Mouse (Mus musculus) midbrain, embryonic 13.5 days (tissue): ENCODE results near the gene C1qtnf3. TPM values are rescaled to one million over a fixed set of nuclear protein-coding genes. Genes with fewer than 3 reads are reported as not detected.
"Not testable (repeated sequence)": the region's sequence is repeated elsewhere in the genome, so short reads cannot be mapped to it uniquely, and the experiment has no call there.

Experiments used
- ATAC-seq: fragments of 200-750 bp; cut with Nextera tagmentation; 2 replicates; pipeline ENCODE4 v1.8.0; 2017; ENCODE audit warnings: mild to moderate bottlenecking, moderate TSS enrichment, moderate library complexity
- H3K27ac ChIP-seq: fragments of 300-500 bp; sonication (generic); 2 replicates; pipeline ENCODE4 v1.5.1; 2015; ENCODE audit warnings: inconsistent platforms, mild to moderate bottlenecking, moderate library complexity
- H3K27me3 ChIP-seq: fragments of 300-500 bp; sonication (generic); 2 replicates; pipeline ENCODE4 v1.6.1; 2015; ENCODE audit warnings: mild to moderate bottlenecking, inconsistent platforms
- H3K36me3 ChIP-seq: fragments of 300-500 bp; sonication (generic); 2 replicates; pipeline ENCODE4 v1.6.1; 2015; ENCODE audit warnings: mild to moderate bottlenecking, inconsistent platforms
- H3K4me1 ChIP-seq: fragments of 300-500 bp; sonication (generic); replicated peaks from 2 replicates; pipeline ENCODE4 v1.6.1; 2015; ENCODE audit warnings: inconsistent platforms
- H3K4me2 ChIP-seq: fragments of 300-500 bp; sonication (generic); replicated peaks from 2 replicates; pipeline ENCODE4 v1.6.1; 2015; ENCODE audit warnings: moderate library complexity, mild to moderate bottlenecking, inconsistent platforms
- H3K4me3 ChIP-seq: fragments of 300-500 bp; sonication (generic); replicated peaks from 2 replicates; pipeline ENCODE4 v1.5.1; 2015; ENCODE audit warnings: mild to moderate bottlenecking, inconsistent platforms
- H3K9ac ChIP-seq: fragments of 300-500 bp; sonication (generic); replicated peaks from 2 replicates; pipeline ENCODE4 v1.6.1; 2015; ENCODE audit warnings: mild to moderate bottlenecking, inconsistent platforms
- H3K9me3 ChIP-seq: fragments of 300-500 bp; sonication (generic); 2 replicates; pipeline ENCODE4 v1.6.1; 2016; ENCODE audit warnings: mild to moderate bottlenecking, inconsistent platforms
- WGBS: fragments of 180-500 bp; shearing (Covaris S2); methylation state at CpG from one replicate; pipeline ENCODE4 v1.1.7; 2015; 5-methylcytosine and 5-hydroxymethylcytosine counted together
- polyA plus RNA-seq: library from polyadenylated mRNA; unstranded; fragments of >200 nt; fragmentation: Nextera tagmentation; extraction: Ambion mirVana; gene quantifications from 2 replicates; pipeline ENCODE4 v1.2.1, GENCODE M21; 2015

The C1qtnf3 gene
- polyA plus RNA-seq, 1 experiment from 2014 or later = 0.52 TPM

GRCm38 (mm10) chr15:10969439-10969838, 17.3 kb downstream of the C1qtnf3 start:
- WGBS = 84% methylated on average over 3 of the region's 3 CpGs
- H3K4me1 ChIP-seq = no peaks in the 10 kb centered on the region
- no peak overlapping the region for H3K9ac ChIP-seq
- H3K36me3 ChIP-seq = no peaks in the 10 kb centered on the region
- H3K27ac ChIP-seq = no peak overlapping the region
- no peaks in the 10 kb centered on the region for H3K9me3 ChIP-seq
- no peaks in the 10 kb centered on the region for H3K27me3 ChIP-seq
- ATAC-seq = no peak
- H3K4me2 ChIP-seq = no peak overlapping the region
- H3K4me3 ChIP-seq = no peak overlapping the region

- Histone ChIP-seq H3K4me2 (no peak overlapping the region), H3K9ac (no peak overlapping the region), H3K9me3 (no peaks in the 10 kb centered on the region), H3K27ac (no peak overlapping the region), H3K27me3 (no peaks in the 10 kb centered on the region), H3K4me3 (no peak overlapping the region), H3K4me1 (no peaks in the 10 kb centered on the region), H3K36me3 (no peaks in the 10 kb centered on the region)
- WGBS = 92% methylated on average over 5 of the region's 5 CpGs
- no peak for ATAC-seq
Measured at GRCm38 (mm10) chr15:10970777-10971176, 18.6 kb downstream of the C1qtnf3 start.

GRCm38 (mm10) chr15:10977151-10977550, 25.0 kb downstream of the C1qtnf3 start:
- Histone ChIP-seq H3K9me3 (no peaks in the 10 kb centered on the region), H3K4me2 (no peak overlapping the region), H3K36me3 (no peaks in the 10 kb centered on the region), H3K9ac (no peak overlapping the region), H3K4me3 (no peak overlapping the region), H3K4me1 (peaks cover 6% of the 10 kb centered on the region), H3K27ac (no peak overlapping the region), H3K27me3 (no peaks in the 10 kb centered on the region)
- no peak for ATAC-seq

- Histone ChIP-seq H3K9me3 (no peaks in the 10 kb centered on the region), H3K27me3 (no peaks in the 10 kb centered on the region), H3K4me3 (no peak overlapping the region; the same call in 1 of the 2 replicates), H3K9ac (peak overlapping the region; percentile 74; the same call in 1 of the 2 replicates), H3K4me1 (peaks cover 11% of the 10 kb centered on the region), H3K27ac (no peak overlapping the region), H3K36me3 (no peaks in the 10 kb centered on the region), H3K4me2 (peak overlapping the region; percentile 65)
- ATAC-seq = no peak
- 73% methylated on average over 2 of the region's 2 CpGs for WGBS
Measured at GRCm38 (mm10) chr15:10980712-10981111, 28.6 kb downstream of the C1qtnf3 start.

- peak; percentile 99 for ATAC-seq
Measured at GRCm38 (mm10) chr15:10981377-10982063, 29.4 kb downstream of the C1qtnf3 start, which contains the start of gene Amacr. TSS of gene Amacr (plus strand) at chr15:10981756.

GRCm38 (mm10) chr15:10982064-10982435, 29.9 kb downstream of the C1qtnf3 start:
- H3K4me3 ChIP-seq = peak overlapping the region; percentile 61
- H3K9ac ChIP-seq = peak overlapping the region; percentile 74
- WGBS = 9% methylated on average over 6 of the region's 6 CpGs
- peaks cover 11% of the 10 kb centered on the region for H3K4me1 ChIP-seq
- no peaks in the 10 kb centered on the region for H3K27me3 ChIP-seq
- no peaks in the 10 kb centered on the region for H3K9me3 ChIP-seq
- peak; percentile 51 for ATAC-seq
- peak overlapping the region; percentile 89 for H3K27ac ChIP-seq
- peak overlapping the region; percentile 65 for H3K4me2 ChIP-seq
- peaks cover 3% of the 10 kb centered on the region; the same call in 1 of the 2 replicates for H3K36me3 ChIP-seq

More at GRCm38 (mm10) chr15:10981377-10982063, 29.4 kb downstream of the C1qtnf3 start, which contains the start of gene Amacr:
- Histone ChIP-seq H3K9me3 (no peaks in the 10 kb centered on the region), H3K4me1 (peaks cover 11% of the 10 kb centered on the region), H3K4me3 (peak within 1 kb of the TSS; percentile 61), H3K9ac (peak within 1 kb of the TSS; percentile 74), H3K4me2 (peak within 1 kb of the TSS; percentile 65), H3K27ac (peak within 1 kb of the TSS; percentile 89), H3K36me3 (no peaks in the 10 kb centered on the region), H3K27me3 (no peaks in the 10 kb centered on the region)
- WGBS = under 1% methylated on average over 52 of the region's 52 CpGs

- H3K4me2 ChIP-seq = no peak overlapping the region
- no peaks in the 10 kb centered on the region for H3K9me3 ChIP-seq
- no peak overlapping the region for H3K9ac ChIP-seq
- peaks cover 4% of the 10 kb centered on the region; the same call in 1 of the 2 replicates for H3K36me3 ChIP-seq
- H3K27me3 ChIP-seq = no peaks in the 10 kb centered on the region
- H3K4me3 ChIP-seq = no peak overlapping the region
- no peak overlapping the region for H3K27ac ChIP-seq
- no peak for ATAC-seq
- WGBS = 81% methylated on average over 6 of the region's 6 CpGs
- H3K4me1 ChIP-seq = peaks cover 11% of the 10 kb centered on the region
Measured at GRCm38 (mm10) chr15:10985756-10986155, 33.6 kb downstream of the C1qtnf3 start.

- not testable (repeated sequence) for H3K4me3 ChIP-seq, H3K36me3 ChIP-seq, H3K4me2 ChIP-seq, H3K9me3 ChIP-seq, H3K27ac ChIP-seq, H3K27me3 ChIP-seq, H3K9ac ChIP-seq, ATAC-seq, H3K4me1 ChIP-seq
- 76% methylated on average over 2 of the region's 2 CpGs for WGBS
Measured at GRCm38 (mm10) chr15:10986477-10986876, 34.3 kb downstream of the C1qtnf3 start.

- Histone ChIP-seq H3K36me3 (peaks cover 10% of the 10 kb centered on the region; the same call in 1 of the 2 replicates), H3K9ac (no peak overlapping the region), H3K4me1 (no peaks in the 10 kb centered on the region), H3K4me3 (no peak overlapping the region), H3K9me3 (no peaks in the 10 kb centered on the region), H3K27me3 (no peaks in the 10 kb centered on the region), H3K4me2 (no peak overlapping the region), H3K27ac (no peak overlapping the region)
- 67% methylated on average over 2 of the region's 2 CpGs for WGBS
- ATAC-seq = no peak
Measured at GRCm38 (mm10) chr15:10990411-10990810, 38.3 kb downstream of the C1qtnf3 start.

- no peaks in the 10 kb centered on the region for H3K4me1 ChIP-seq
- H3K36me3 ChIP-seq = peaks cover 10% of the 10 kb centered on the region; the same call in 1 of the 2 replicates
- no peaks in the 10 kb centered on the region for H3K27me3 ChIP-seq
- H3K27ac ChIP-seq = no peak overlapping the region
- no peak overlapping the region for H3K9ac ChIP-seq
- no peak overlapping the region for H3K4me3 ChIP-seq
- WGBS = 97% methylated on average over 1 of the region's 1 CpGs
- no peak for ATAC-seq
- H3K9me3 ChIP-seq = no peaks in the 10 kb centered on the region
- H3K4me2 ChIP-seq = no peak overlapping the region
Measured at GRCm38 (mm10) chr15:10991566-10991965, 39.4 kb downstream of the C1qtnf3 start.

GRCm38 (mm10) chr15:10999832-11000231, 47.7 kb downstream of the C1qtnf3 start:
- ATAC-seq = peak; percentile 69
- H3K4me3 ChIP-seq = no peak overlapping the region
- WGBS = 62% methylated on average over 5 of the region's 5 CpGs
- no peaks in the 10 kb centered on the region for H3K9me3 ChIP-seq
- H3K27ac ChIP-seq = no peak overlapping the region
- H3K4me2 ChIP-seq = 0 out of 2 replicates have a peak overlapping the region, but pooled peaks have one; percentile 11
- 0 out of 2 replicates have a peak, but pooled peaks cover 4% of the 10 kb centered on the region for H3K36me3 ChIP-seq
- H3K27me3 ChIP-seq = no peaks in the 10 kb centered on the region
- no peak overlapping the region for H3K9ac ChIP-seq
- no peaks in the 10 kb centered on the region for H3K4me1 ChIP-seq

GRCm38 (mm10) chr15:11000421-11000820, 48.3 kb downstream of the C1qtnf3 start, which contains the start of gene Slc45a2:
TSS of gene Slc45a2 (plus strand) at chr15:11000721.
- no peaks in the 10 kb centered on the region for H3K36me3 ChIP-seq
- no peak within 1 kb of the TSS for H3K9ac ChIP-seq
- ATAC-seq = no peak
- no peaks in the 10 kb centered on the region for H3K4me1 ChIP-seq
- H3K9me3 ChIP-seq = no peaks in the 10 kb centered on the region
- H3K27me3 ChIP-seq = no peaks in the 10 kb centered on the region
- H3K27ac ChIP-seq = no peak within 1 kb of the TSS
- 0 out of 2 replicates have a peak within 1 kb of the TSS, but pooled peaks have one; percentile 11 for H3K4me2 ChIP-seq
- 43% methylated on average over 7 of the region's 7 CpGs for WGBS
- no peak within 1 kb of the TSS for H3K4me3 ChIP-seq
